Mouse (Mus musculus) right cerebral cortex, postnatal 14 days (tissue): ENCODE results near the gene Gm21776.
"Not testable (repeated sequence)": the region's sequence is repeated elsewhere in the genome, so short reads cannot be mapped to it uniquely, and the experiment has no call there.

ENCODE experiments used
- DNase-seq: peaks from one replicate; pipeline ENCODE4 v3.0.0; 2022

Gene Gm21776

GRCm38 (mm10) chrY:76378362-76378761 is at the start of gene Gm21776:
Gm21776 (plus strand) TSS chrY:76378662.
- DNase-seq = not testable (repeated sequence)
